Mouse (Mus musculus): Measurements from ENCODE around the gene Gm44579. TPM values are rescaled to one million over a fixed set of nuclear protein-coding genes. Genes with fewer than 3 reads are reported as not detected.

Gm44579 gene
- polyA plus RNA-seq (2012; rRNA removed): not detected in 2 replicates

- TF ChIP-seq POLR2A (IDR thresholded peaks at IDR 0.05; ENCODE audit: borderline replicate concordance, extremely low read depth, insufficient read depth, insufficient read length, poor library complexity, severe bottlenecking) (no peak), CTCF (IDR thresholded peaks at IDR 0.05; ENCODE audit: borderline replicate concordance, extremely low read depth, insufficient read depth, insufficient read length) (no peak)
- DNase-seq (ENCODE audit: low read depth): no peak
Measured at GRCm38 (mm10) chr15:98220877-98221276, at the start of gene Gm44579, which contains the start of gene Olfr287. TSS of gene Gm44579 (minus strand) at chr15:98220977. TSS of gene Olfr287 (minus strand) at chr15:98221056.

DNA sequence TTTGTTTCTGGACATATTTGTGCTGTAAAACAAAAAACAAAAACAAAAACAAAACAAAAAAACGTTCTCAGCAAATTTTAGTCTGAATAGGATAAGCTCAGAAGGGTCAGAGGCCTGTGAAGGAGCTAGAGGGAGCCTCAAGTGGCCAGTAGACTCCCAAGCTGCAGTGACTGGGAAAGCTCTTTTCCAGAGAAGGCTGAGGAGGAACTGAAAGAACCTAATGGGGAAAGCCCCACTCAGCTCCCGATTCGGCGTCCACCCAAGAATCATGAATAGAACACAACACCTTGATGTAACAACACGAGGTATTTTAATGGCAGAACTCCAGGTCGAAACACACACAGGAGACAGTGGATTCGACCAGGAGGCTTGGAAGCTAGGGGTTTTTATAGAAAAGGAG is 37.0 kb upstream of the Gm44579 start:
- TF ChIP-seq POLR2A (IDR thresholded peaks at IDR 0.05; ENCODE audit: borderline replicate concordance, extremely low read depth, insufficient read depth, insufficient read length, poor library complexity, severe bottlenecking): no peak
- TF ChIP-seq CTCF (IDR thresholded peaks at IDR 0.05; ENCODE audit: borderline replicate concordance, extremely low read depth, insufficient read depth, insufficient read length): no peak
- DNase-seq (ENCODE audit: low read depth): no peak

GRCm38 (mm10) chr15:98257193-98257592 is 36.4 kb upstream of the Gm44579 start, which contains the start of gene H1fnt:
TSS of gene H1fnt (minus strand) at chr15:98257293.
- TF ChIP-seq POLR2A (IDR thresholded peaks at IDR 0.05; ENCODE audit: borderline replicate concordance, extremely low read depth, insufficient read depth, insufficient read length, poor library complexity, severe bottlenecking): no peak
- no peak for TF ChIP-seq CTCF (IDR thresholded peaks at IDR 0.05; ENCODE audit: borderline replicate concordance, extremely low read depth, insufficient read depth, insufficient read length)
- DNase-seq (ENCODE audit: low read depth): no peak

GRCm38 (mm10) chr15:98256271-98256670 is 35.5 kb upstream of the Gm44579 start:
- TF ChIP-seq CTCF (IDR thresholded peaks at IDR 0.05; ENCODE audit: borderline replicate concordance, extremely low read depth, insufficient read depth, insufficient read length) (no peak), POLR2A (IDR thresholded peaks at IDR 0.05; ENCODE audit: borderline replicate concordance, extremely low read depth, insufficient read depth, insufficient read length, poor library complexity, severe bottlenecking) (no peak)
- DNase-seq (ENCODE audit: low read depth): peak; percentile 0

GRCm38 (mm10) chr15:98235442-98235841 is 14.7 kb upstream of the Gm44579 start:
- DNase-seq (ENCODE audit: low read depth): no peak
- TF ChIP-seq POLR2A (IDR thresholded peaks at IDR 0.05; ENCODE audit: borderline replicate concordance, extremely low read depth, insufficient read depth, insufficient read length, poor library complexity, severe bottlenecking): no peak
- TF ChIP-seq CTCF (IDR thresholded peaks at IDR 0.05; ENCODE audit: borderline replicate concordance, extremely low read depth, insufficient read depth, insufficient read length): no peak

DNA sequence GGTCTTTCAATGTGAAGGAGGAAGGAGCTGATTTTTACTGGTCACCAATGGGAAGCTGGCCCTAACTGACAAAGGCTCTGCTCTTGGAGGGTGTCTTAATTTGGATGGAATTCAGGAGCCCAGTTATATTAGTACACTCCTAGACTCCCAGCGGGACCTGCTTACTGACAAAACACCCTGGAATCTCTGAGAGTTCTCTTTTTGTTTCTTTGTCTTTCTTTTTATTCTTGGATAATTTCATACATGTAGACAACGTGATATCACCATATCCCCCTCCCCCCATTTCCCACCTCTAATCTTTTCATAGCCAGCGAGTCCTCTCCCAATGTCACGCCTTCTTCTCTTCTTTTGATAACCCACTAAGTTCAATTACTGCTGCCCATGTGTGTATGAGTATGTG is 13.6 kb upstream of the Gm44579 start, which contains the start of gene Olfr286:
Gene Olfr286 (minus strand): TSS at position 101 of the 400 bp plus-strand sequence.
- TF ChIP-seq CTCF (IDR thresholded peaks at IDR 0.05; ENCODE audit: borderline replicate concordance, extremely low read depth, insufficient read depth, insufficient read length): no peak
- DNase-seq (ENCODE audit: low read depth): no peak

DNA sequence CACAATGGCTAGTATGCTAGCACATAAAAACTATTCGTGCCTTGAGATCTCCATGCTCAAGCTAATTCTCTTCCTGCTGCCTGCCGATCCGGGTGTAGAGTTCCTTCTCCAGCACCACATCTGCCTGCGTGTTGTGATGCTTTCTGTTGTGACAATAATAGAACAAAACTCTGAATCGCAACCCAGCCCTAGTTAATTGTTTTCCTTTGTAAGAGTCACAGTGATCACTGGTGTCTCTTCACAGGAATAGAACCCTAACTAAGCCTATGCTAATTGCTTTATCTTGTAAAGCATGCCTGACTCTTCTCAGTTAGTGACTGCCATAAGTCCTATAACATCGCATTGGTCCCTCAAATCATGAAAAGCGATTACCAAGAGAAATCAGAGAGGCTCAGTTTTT is 5.3 kb upstream of the Gm44579 start:
- DNase-seq (ENCODE audit: low read depth): no peak
- no peak for TF ChIP-seq POLR2A (IDR thresholded peaks at IDR 0.05; ENCODE audit: borderline replicate concordance, extremely low read depth, insufficient read depth, insufficient read length, poor library complexity, severe bottlenecking)
- TF ChIP-seq CTCF (IDR thresholded peaks at IDR 0.05; ENCODE audit: borderline replicate concordance, extremely low read depth, insufficient read depth, insufficient read length): no peak

DNA sequence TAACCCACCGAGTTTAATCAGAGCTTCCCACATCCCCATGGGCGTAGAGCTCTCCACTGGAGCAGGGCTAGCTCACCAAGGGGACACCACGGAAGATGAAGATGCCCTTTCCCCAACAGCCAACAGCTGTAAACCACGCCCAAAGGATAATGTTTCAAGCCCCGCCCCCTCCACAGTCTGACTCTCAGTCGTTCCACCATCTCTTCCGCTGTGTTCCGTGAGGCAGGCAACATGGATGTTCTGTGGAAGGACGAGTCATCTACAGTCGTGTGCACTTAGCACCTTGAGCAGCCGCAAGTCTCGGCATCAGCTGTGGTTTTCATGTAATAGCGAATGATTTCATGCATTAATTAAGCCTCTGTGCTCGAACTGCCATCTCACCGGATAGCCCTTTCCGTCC is 4.8 kb upstream of the Gm44579 start:
- TF ChIP-seq CTCF (IDR thresholded peaks at IDR 0.05; ENCODE audit: borderline replicate concordance, extremely low read depth, insufficient read depth, insufficient read length) (no peak), POLR2A (IDR thresholded peaks at IDR 0.05; ENCODE audit: borderline replicate concordance, extremely low read depth, insufficient read depth, insufficient read length, poor library complexity, severe bottlenecking) (no peak)
- DNase-seq (ENCODE audit: low read depth): peak; percentile 2

DNA sequence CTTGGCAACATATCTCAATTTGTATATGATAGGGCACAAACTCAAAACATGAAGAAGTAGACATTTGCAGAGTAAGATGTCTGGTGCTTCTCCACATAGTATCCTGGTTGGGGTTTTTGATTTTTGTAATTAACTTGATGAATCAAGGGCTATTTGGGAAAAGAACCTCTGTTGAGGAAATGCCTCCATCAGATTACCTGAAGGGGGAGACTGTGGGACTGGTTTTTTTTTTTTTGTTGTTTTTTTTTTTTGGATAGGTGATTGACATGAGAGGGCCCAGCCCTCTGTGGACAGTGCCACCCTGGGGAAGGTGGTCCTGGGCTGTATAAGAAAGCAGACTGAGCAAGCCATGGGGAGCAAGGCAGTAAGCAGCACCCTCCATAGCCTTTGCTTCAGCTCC is 1.6 kb upstream of the Gm44579 start:
- no peak for DNase-seq (ENCODE audit: low read depth)
- TF ChIP-seq CTCF (IDR thresholded peaks at IDR 0.05; ENCODE audit: borderline replicate concordance, extremely low read depth, insufficient read depth, insufficient read length): no peak
- no peak for TF ChIP-seq POLR2A (IDR thresholded peaks at IDR 0.05; ENCODE audit: borderline replicate concordance, extremely low read depth, insufficient read depth, insufficient read length, poor library complexity, severe bottlenecking)

- no peak for DNase-seq (ENCODE audit: low read depth)
- TF ChIP-seq CTCF (IDR thresholded peaks at IDR 0.05; ENCODE audit: borderline replicate concordance, extremely low read depth, insufficient read depth, insufficient read length) (no peak), POLR2A (IDR thresholded peaks at IDR 0.05; ENCODE audit: borderline replicate concordance, extremely low read depth, insufficient read depth, insufficient read length, poor library complexity, severe bottlenecking) (no peak)
Measured at GRCm38 (mm10) chr15:98214130-98214529, 6.6 kb downstream of the Gm44579 start.

GRCm38 (mm10) chr15:98213336-98213870 is 7.4 kb downstream of the Gm44579 start:
- no peak for DNase-seq (ENCODE audit: low read depth)
- no peak for TF ChIP-seq CTCF (IDR thresholded peaks at IDR 0.05; ENCODE audit: borderline replicate concordance, extremely low read depth, insufficient read depth, insufficient read length)
- TF ChIP-seq POLR2A (IDR thresholded peaks at IDR 0.05; ENCODE audit: borderline replicate concordance, extremely low read depth, insufficient read depth, insufficient read length, poor library complexity, severe bottlenecking): no peak

- TF ChIP-seq CTCF (IDR thresholded peaks at IDR 0.05; ENCODE audit: borderline replicate concordance, extremely low read depth, insufficient read depth, insufficient read length): no peak
- TF ChIP-seq POLR2A (IDR thresholded peaks at IDR 0.05; ENCODE audit: borderline replicate concordance, extremely low read depth, insufficient read depth, insufficient read length, poor library complexity, severe bottlenecking): no peak
- no peak for DNase-seq (ENCODE audit: low read depth)
Measured at GRCm38 (mm10) chr15:98209676-98210075, 11.1 kb downstream of the Gm44579 start.
